ENCODE assay signal across 8 mouse cellular contexts in the genomic region with DNA sequence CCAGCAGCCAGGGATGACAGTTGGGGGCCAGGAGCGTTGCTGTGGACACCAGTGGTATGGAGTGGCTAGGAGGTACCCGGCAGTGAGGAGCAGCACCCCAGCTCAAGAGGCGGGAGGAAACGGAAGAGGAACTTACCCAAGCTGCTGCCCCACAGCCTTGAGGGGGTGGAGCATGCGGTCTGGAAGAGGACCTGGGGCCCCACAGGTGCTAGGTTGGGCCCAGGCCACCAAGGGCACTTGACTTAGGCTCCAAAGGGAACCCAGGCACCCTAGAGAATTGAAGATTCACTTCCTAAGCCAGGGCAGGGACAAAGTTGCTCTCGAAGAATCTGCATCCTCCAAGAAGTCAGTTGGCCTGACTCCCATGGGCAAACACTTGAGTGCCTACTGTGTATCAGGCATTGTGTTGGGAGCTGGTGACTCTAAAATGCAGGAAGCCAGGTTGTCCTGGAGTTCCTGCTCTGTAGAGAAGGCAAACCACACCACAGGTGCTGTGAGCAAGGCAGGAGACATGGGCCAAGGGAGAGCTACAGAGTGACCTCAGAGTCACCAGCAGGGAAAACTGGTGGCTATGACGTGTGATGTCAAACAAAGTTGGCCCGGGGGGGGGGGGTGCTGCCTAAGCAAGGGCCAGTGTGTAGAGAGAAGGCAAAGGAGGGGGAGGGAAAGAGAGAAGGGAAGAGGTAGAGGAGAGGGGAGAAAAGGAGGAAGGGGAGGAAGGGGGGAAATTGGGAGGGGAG. TPM values are rescaled to one million over a fixed set of nuclear protein-coding genes. Genes with fewer than 3 reads are reported as not detected.
DNase-seq lines count a peak whose midpoint lies in the region; ATAC-seq and TF ChIP-seq lines count a peak whose summit lies in the region.

Gene Rac2 (minus strand): TSS at position 126 of the 740 bp plus-strand sequence.

- H3K27me3 ChIP-seq in heart, embryonic 11.5 days (ENCODE audit: control insufficient read depth, insufficient read depth, low read length) = no peaks in the 10 kb centered on the region
- H3K27me3 ChIP-seq in heart, postnatal 0 days (ENCODE audit: control insufficient read depth, insufficient read depth, low read length) = no peaks in the 10 kb centered on the region

- H3K4me3 ChIP-seq in heart, embryonic 11.5 days (ENCODE audit: low read depth, low read length) = no peak within 1 kb of the TSS
- peak within 1 kb of the TSS; percentile 23; the same call in 1 of the 2 replicates for H3K4me3 ChIP-seq in heart, postnatal 0 days (ENCODE audit: low read depth, low read length)

- intact Hi-C loops in heart, postnatal 14 days (cut with DNase I) = no loop called here

- no peak for DNase-seq in heart, postnatal 14 days
- no peak for DNase-seq in heart, postnatal 0 days (ENCODE audit: low spot score)
- peak; percentile 32 for DNase-seq in lung, postnatal 14 days
- peak; percentile 79 for DNase-seq in thymus, postnatal 0 days (ENCODE audit: low spot score)
- DNase-seq in layer of hippocampus, adult 11-12 months (ENCODE audit: low spot score) = no peak
- DNase-seq in left cerebral cortex, adult 8-10 months (ENCODE audit: low spot score in 2 of 2) = no peak
- DNase-seq in left cerebral cortex, adult 11 months (ENCODE audit: low spot score) = no peak

- no peak for ATAC-seq in heart, embryonic 11.5 days (replicated peaks; ENCODE audit: insufficient number of reproducible peaks, low FRiP score, low TSS enrichment)
- no peak for ATAC-seq in heart, postnatal 0 days (ENCODE audit: insufficient read depth, low read depth)

- WGBS in heart, embryonic 11.5 days (ENCODE audit: insufficient replicate concordance) = 71% methylated on average over 8 of the region's 8 CpGs
- 75% methylated on average over 8 of the region's 8 CpGs for WGBS in heart, postnatal 0 days

- H3K36me3 ChIP-seq in heart, embryonic 11.5 days (ENCODE audit: control insufficient read depth, insufficient read depth, low read length) = no peaks in the 10 kb centered on the region
- no peaks in the 10 kb centered on the region for H3K36me3 ChIP-seq in heart, postnatal 0 days (replicated peaks; ENCODE audit: control insufficient read depth, insufficient read depth, low read length)

- no peak for TF ChIP-seq CTCF in heart, postnatal 0 days (IDR thresholded peaks at IDR 0.05; ENCODE audit: low read depth)

- H3K27ac ChIP-seq in heart, embryonic 11.5 days (ENCODE audit: low read depth, low read length) = peak within 1 kb of the TSS; percentile 68
- H3K27ac ChIP-seq in heart, postnatal 0 days (ENCODE audit: low read depth) = peak within 1 kb of the TSS; percentile 49

- 0 out of 2 replicates have a peak within 1 kb of the TSS, but pooled peaks have one; percentile 7 for H3K9ac ChIP-seq in heart, embryonic 11.5 days (ENCODE audit: low read depth, low read length)
- no peak within 1 kb of the TSS; the same call in 1 of the 2 replicates for H3K9ac ChIP-seq in heart, postnatal 0 days (replicated peaks; ENCODE audit: low read depth, low read length)

- H3K4me1 ChIP-seq in heart, embryonic 11.5 days (ENCODE audit: control insufficient read depth, insufficient read depth, low read length) = peaks cover 15% of the 10 kb centered on the region
- peaks cover 3% of the 10 kb centered on the region; the same call in 1 of the 2 replicates for H3K4me1 ChIP-seq in heart, postnatal 0 days (ENCODE audit: control insufficient read depth, insufficient read depth)

- no peak for TF ChIP-seq EP300 in heart, postnatal 0 days (IDR thresholded peaks at IDR 0.05; ENCODE audit: low read depth)

- no peaks in the 10 kb centered on the region for H3K9me3 ChIP-seq in heart, embryonic 11.5 days (replicated peaks; ENCODE audit: control insufficient read depth, low read length)
- H3K9me3 ChIP-seq in heart, postnatal 0 days (replicated peaks; ENCODE audit: control insufficient read depth, low read length) = no peaks in the 10 kb centered on the region

- H3K4me2 ChIP-seq in heart, embryonic 11.5 days = peak within 1 kb of the TSS; percentile 33; the same call in 1 of the 2 replicates
- H3K4me2 ChIP-seq in heart, postnatal 0 days (ENCODE audit: low read depth, low read length) = peak within 1 kb of the TSS; percentile 22; the same call in 1 of the 2 replicates

RNA-seq across cellular contexts. Expression of gene Rac2, which starts in this region (rescaled TPM):
- 3.4 and 9.2 TPM in 2 replicates for polyA plus RNA-seq in heart, embryonic 11.5 days (2014; fragmentation: Nextera tagmentation; extraction: Ambion mirVana)
- 10 to 100 TPM in 1 of 2 experiments, 1 to 10 TPM in 1; 3.9 to 18.7 TPM for total RNA-seq in heart, postnatal 14 days (2021)
- total RNA-seq in heart, postnatal 0 days (2014; rRNA removed; ENCODE audit: low replicate concordance) = 3.1 and 6.5 TPM in 2 replicates
- 4.0 and 5.6 TPM in 2 replicates for polyA plus RNA-seq in heart, postnatal 0 days (2015; fragmentation: Nextera tagmentation; extraction: Ambion mirVana)
- polyA plus RNA-seq in thymus, postnatal 0 days (2015; fragmentation: Nextera tagmentation; extraction: Ambion mirVana) = 662 and 779 TPM in 2 replicates
- total RNA-seq in left cerebral cortex, adult 8-10 months (2022) = 1 to 10 TPM; 1.3 to 8.2 (median 4.9) TPM

Comparison
In these comparisons a context has a peak if more than half of its experiments do, and no peak if none do; other contexts are left out.
1. RNA of gene Rac2 (polyA plus RNA-seq): 662 to 779 TPM in thymus, postnatal 0 days; 3.4 to 9.2 TPM in heart, embryonic 11.5 days and 4.0 to 5.6 TPM in heart, postnatal 0 days; every median in the first group is over 10 times any median in the second.
2. DNase-seq: peak in lung, postnatal 14 days (single experiment) and thymus, postnatal 0 days (single experiment); none in heart, postnatal 14 days (0 of 2), heart, postnatal 0 days (single experiment), layer of hippocampus, adult 11-12 months (single experiment), left cerebral cortex, adult 8-10 months (0 of 2) and left cerebral cortex, adult 11 months (single experiment).